Mouse (Mus musculus): ENCODE measurements around the gene Mboat7. TPM values are rescaled to one million over a fixed set of nuclear protein-coding genes. Genes with fewer than 3 reads are reported as not detected.
"Not testable (repeated sequence)": the region's sequence is repeated elsewhere in the genome, so short reads cannot be mapped to it uniquely, and the experiment has no call there.

The Mboat7 gene
- total RNA-seq (2021), result 100 to 1,000 TPM; 167 to 184 TPM
- long read RNA-seq, transcript Mboat7-201 (8 exons, 2,878 nt), result major isoform, 70 of 169 reads
- long read RNA-seq, transcript Mboat7-206 (2 exons, 795 nt), result minor isoform, 20 of 169 reads
- long read RNA-seq, partial matches to known transcripts, result 13 of 169 reads
- long read RNA-seq, other reads (novel, unspliced or antisense), result 66 of 169 reads

DNA sequence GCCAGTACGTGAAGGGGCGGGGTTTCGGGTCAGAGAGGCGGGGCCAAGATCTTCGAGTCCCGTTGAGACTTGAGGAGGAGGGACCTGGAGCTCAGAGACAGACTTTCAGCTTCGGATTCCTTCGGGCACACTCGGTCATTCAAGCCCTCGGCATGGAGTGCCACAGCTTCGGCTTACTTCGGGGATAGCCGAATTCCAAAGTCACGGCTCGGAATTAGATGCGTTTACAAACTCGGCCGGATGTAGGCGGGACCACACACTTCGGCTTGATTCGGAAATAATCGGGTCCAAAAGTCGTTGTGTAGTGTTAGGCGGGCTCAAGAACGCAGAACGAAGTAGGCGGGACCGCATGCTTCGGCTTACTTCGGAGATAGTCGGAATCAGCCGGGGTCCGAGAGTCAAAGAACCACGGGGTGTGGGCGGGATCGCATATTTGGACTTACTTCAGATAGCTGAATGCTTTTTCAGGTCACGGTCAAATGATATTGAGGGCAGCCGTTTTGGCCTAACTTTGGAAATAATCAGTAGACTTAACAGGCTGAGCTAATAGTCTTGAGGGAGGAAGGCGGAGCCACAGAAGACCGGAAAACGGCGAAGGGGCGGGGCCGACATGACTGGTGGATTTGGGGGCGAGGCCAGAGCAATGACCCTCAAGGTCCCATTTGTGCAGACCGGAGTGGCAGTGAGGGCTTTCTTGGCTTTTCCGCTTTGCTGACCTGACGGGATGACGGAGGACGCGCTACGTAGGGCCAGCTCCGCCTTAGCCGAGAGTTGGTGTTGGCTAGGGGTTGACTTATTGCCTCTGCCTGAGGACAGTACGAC is at the start of gene Mboat7:
Gene Mboat7, minus strand, starts transcription at position 537 of the 822 bp plus-strand sequence.
- peak; percentile 95 to 99 for DNase-seq (ENCODE audit: low spot score in 2 of 2)

DNA sequence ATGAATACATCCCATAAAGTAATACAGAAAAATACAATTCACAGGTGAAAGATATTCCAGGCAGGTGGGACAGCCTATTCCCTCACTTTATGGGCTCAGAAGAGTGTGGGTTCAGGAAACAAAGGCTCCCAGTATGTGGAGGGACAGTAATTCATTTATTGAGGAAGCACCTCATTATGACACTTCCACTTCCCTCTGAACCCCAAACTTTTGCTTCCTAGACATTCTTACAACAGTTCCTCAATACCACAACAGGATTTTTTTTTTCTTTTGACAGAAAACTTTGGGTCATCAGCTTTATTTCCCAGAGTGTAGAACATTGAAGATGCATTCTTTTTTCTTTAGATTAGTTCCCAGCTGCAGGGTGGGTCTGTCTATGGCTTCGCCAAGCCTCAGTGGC is 39.4 kb upstream of the Mboat7 start:
- not testable (repeated sequence) for DNase-seq (ENCODE audit: low spot score in 2 of 2)

DNA sequence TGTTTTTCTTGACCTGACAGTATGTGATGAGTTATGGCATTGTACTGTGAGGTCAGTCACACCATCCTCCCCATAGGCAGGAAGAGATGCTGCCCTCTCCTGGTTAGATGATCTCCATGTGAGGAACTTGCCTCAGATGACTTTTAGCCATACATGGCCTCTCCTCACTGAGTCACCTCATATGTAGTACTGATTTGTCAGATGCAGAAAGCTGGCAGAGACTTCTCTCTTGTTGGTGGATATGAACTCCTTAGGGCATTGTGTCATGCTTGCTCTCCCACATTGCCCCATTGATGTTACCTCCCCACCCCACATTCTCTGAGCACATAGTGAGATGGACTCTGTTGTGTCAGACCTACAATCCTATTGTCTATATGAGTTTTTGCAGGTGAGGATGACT is 32.1 kb upstream of the Mboat7 start:
- DNase-seq (ENCODE audit: low spot score in 2 of 2), result not testable (repeated sequence)

DNA sequence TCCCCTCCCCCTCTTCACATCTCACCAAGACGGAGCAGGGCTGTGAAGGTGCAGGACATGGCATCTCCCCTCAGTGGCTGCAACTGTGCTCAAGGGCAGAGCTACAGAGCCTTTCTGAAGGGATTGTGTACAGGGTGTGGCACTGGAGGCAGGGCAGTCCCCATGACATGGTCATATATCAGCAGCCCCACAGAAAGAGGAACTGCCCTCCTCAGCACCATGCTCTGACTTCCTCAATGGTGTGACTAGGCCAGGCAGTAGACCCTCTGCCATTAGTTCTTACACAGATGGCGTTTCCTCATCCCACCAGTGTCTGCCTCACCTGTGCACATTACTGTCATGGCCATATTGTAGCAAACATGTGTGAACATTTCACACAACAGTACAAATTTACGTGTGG is 26.9 kb upstream of the Mboat7 start, which contains the start of gene Pirb:
Gene Pirb, minus strand, starts transcription at position 124 of the 400 bp plus-strand sequence.
- DNase-seq (ENCODE audit: low spot score in 2 of 2), result peak in 1 of 2 experiments; percentile 0

DNA sequence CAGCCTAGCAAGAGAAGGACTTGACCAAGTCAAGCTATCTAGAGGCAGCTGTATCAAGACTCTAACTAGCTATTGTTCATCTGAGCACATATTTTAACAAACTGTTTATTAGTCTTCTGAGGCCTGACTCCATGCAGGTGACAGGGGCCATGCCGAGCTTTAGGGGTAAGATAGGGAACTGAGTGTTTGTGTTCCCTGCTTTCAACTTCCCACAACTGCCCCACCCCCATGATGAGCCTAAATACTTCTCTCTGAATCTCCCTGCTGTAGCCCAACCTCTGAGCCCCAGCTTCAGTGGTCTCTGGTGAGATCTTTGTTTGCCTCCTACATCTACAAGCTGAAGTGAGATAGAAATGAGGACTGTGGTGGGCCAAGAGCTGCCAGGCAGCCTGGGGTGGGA is 21.9 kb upstream of the Mboat7 start:
- DNase-seq (ENCODE audit: low spot score in 2 of 2), result no peak

DNA sequence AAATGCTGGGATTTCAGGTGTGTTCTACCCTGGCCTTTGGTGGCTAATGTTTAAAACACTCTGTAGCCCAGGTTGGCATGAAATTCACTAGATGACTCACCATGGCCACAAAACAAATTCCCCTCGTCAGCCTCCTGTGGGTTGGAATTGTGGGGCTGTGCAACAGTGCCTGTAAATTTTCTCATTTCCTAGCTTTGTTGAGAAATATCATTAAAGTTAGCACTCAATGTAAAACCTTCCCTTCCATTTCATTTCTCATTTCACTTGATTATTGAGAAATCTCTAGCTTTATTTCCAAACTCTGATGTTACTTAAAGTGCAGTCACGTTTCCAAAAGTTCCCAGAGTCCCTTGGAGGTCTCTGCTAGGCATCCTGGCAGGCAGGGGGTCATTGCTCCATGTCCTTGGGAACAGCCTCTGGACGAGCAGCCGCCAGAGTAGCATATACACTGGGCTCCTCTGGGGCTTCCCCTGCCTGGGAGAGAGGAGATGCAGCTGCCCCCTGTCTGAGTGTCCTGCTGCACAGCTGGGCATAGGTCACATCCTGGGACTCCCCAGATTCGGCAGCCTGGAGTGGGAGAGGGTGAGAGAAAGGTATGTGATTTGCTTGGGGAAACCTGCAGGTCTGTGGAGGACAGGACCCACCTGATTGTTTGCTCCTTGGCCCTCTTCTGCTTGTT is 19.1 kb upstream of the Mboat7 start:
- no peak for DNase-seq (ENCODE audit: low spot score in 2 of 2)

DNA sequence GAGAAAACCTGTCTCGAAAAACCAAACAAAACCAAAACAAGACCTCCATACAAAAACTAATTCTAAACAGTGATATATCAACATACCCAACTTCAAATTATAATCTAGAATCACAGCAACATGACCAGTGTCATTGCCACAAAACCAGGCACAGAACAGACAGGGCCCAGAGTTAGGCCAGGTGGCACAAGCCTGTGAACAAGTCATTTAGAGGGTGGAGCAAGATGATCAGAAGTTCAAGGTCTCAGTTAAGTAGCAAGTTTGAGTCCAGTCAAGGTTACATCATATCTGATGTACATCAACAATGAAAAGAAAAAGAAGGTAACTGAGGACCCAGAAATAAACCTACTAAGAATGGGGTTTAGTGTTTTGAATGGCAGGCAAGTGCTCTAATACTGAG is 15.7 kb upstream of the Mboat7 start:
- no peak for DNase-seq (ENCODE audit: low spot score in 2 of 2)

DNA sequence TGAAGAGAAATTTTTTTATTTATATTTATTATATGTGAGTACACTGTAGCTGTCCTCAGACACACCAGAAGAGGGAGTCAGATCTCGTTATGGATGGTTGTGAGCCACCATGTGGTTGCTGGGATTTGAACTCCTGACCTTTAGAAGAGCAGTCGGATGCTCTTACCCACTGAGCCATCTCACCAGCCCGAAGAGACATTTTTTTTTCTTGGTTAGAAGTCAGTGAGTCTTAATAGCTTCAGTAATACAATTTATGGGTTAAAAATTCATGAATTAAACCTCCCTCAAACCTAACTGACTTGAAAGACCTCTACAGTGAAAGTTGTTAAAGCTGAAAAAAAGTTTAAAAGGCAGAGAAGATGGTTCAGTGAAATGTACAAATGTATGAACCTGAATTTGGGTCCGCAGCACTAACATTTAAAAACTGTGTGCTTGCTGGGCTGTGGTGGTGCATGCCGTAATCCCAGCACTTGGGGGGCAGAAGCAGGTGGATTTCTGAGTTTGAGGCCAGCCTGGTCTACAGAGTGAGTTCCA is 15.2 kb upstream of the Mboat7 start:
- not testable (repeated sequence) for DNase-seq (ENCODE audit: low spot score in 2 of 2)

DNA sequence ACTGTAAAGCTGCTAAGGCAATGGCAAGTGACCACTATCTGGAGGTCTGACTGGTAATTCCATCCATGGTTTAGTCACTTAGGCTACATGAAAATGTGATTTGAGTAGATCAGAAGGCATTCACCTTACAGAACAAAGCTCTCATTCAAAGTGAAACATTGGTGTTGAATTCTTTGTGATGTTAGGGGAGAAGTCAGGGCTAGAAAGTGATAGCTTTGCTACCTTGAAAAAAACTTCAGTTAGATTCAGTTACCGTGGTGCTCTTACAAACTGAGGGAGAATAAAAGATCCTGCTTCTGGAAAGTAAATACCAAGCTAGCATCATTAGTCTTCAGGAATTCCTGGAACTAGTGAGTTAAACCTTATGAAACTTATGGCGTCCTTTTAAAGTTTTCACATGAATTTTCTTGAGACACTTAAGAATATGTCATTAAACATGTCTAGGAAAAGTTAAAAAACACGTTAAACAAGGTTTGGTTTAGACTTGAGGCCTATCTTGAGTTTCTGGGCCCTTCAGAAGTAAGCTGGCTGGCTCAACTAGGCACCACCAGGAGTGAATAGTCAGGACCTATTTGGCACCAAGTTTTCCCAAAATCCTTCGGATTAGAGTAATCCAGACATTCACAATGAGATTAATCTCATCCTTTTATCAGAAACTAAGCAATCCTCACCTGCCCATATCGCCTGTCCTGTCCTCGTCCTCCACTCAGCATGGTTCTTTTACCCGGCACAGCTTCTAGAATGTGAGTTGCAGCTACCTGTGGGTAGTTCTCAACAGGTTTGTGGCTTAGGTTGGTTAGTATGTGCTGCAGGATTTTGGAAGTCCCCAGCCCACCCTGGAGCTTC is 14.5 kb upstream of the Mboat7 start:
- no peak for DNase-seq (ENCODE audit: low spot score in 2 of 2)

DNA sequence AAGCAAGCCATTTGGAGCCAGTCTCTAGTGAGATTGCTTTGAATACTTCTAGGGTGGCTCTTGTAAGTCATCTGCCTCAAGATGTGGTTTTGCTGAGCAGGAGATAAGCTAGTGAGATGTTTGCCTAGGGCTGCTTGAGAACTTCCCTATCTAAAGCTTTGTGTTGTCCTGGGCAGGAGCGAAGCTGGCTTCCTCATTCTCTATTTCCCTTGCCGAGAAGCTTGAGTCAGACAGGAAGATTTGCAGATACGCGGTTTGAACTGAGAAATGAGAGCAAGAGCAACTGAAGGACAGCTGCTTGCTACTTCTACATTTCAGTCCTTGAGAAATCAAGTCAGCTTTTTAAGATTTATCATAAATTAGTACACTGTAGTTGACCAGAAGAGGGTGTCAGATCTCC is 13.7 kb upstream of the Mboat7 start:
- no peak for DNase-seq (ENCODE audit: low spot score in 2 of 2)

DNA sequence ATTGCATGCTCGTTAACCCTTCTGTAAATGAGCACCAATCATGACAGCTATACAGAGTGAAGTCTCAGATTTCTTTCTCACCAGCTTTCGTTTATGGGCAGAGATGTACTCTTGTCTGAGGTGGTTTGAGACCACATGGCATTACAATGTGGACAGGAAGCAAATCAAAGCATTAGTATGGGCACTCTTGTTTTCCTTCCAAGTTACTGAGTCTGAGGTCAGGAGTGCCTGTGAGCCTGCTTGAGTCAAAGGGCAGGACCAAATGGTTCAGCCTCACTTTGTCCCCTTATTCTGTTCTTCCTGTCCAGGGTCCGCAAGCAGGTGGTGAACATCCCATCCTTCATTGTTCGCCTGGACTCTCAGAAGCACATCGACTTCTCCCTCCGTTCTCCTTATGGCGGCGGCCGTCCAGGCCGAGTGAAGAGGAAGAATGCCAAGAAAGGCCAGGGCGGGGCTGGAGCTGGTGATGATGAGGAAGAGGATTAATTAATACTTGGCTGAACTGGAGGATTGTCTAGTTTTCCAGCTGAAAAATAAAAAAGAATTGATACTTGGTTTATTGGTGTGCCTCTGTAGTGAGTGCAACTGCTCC is 13.1 kb upstream of the Mboat7 start:
- DNase-seq (ENCODE audit: low spot score in 2 of 2), result no peak

DNA sequence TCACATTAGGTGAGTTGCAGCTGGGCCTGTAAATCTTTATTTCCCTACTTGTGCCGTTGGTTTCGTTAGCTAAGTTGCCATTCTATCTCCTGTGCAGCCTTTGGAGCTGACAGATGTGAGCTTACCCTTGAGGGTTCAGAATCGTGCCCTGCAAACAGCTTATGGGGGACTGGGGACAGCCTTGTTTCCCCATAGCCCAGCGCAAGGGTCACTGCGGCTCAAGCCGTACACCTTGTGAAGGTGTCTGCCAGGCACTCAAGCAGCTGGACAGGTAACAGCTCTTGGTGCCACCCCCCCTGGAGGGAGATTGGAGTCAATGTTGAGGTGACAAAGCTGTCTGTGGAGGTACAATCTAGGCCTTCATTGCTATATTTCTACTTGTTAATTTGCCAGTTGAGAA is 12.6 kb upstream of the Mboat7 start:
- no peak for DNase-seq (ENCODE audit: low spot score in 2 of 2)

DNA sequence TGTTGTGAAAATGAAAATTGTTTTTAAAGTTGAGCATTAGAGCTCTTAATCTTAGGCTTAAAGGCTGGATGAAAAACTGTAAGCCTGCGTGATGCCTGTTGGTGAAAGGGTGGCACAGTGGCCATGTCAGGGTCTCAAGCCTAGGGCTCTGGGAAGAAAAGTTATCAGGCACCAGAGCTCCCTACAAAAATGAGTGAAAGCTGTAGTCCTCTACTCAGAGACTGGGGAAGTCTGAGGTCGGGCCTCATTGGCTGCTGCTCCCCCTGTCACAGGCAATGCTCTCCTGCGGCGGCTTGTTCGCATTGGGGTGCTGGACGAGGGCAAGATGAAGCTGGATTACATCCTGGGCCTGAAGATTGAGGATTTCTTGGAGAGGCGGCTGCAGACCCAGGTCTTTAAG is 12.1 kb upstream of the Mboat7 start:
- DNase-seq (ENCODE audit: low spot score in 2 of 2), result not testable (repeated sequence)

DNA sequence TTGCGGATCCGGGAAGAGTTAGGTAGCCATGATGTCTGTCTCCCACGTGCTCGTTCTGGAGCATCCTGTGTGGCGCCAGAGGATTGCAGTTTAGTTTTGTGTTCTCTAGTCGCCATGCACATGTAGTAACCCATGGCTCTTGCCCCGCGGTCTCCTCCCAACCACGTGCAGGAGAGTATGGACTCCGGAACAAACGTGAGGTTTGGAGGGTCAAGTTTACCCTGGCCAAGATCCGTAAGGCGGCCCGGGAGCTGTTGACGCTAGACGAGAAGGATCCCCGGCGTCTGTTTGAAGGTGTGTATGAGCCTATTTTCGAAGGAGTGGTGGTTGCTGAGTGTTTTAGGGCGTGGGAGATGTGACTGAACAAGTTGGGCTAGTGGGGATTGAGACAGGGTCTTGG is 11.2 kb upstream of the Mboat7 start:
- DNase-seq (ENCODE audit: low spot score in 2 of 2), result no peak

DNA sequence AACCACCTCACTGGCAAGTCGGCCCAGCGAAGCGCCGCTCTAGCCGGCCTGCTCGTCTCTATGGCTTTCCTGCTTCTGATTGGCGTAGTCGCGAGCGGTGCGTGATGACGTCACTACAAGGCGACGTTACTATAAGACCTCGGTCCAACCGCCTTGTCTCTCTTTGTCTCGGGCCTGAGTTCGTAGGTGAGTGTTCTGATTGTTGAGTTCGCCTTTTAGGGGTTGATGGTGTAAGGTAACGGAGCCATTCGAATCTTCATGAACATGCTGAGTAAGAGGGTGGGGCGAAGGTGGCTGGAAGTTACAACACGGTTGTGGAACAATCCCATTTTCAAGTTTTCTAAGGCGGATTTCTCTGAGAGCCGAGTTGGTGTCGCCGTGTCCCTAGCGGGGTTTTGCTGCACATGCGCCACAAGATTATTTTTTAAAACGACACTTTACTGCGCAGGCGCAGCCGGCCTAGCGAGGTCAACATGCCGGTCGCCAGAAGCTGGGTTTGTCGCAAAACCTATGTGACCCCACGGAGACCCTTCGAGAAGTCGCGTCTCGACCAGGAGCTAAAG is 10.6 kb upstream of the Mboat7 start, which contains the start of gene Rps9:
Gene Rps9, plus strand, starts transcription at position 115 of the 563 bp plus-strand sequence.
- peak; percentile 94 to 99 for DNase-seq (ENCODE audit: low spot score in 2 of 2)

DNA sequence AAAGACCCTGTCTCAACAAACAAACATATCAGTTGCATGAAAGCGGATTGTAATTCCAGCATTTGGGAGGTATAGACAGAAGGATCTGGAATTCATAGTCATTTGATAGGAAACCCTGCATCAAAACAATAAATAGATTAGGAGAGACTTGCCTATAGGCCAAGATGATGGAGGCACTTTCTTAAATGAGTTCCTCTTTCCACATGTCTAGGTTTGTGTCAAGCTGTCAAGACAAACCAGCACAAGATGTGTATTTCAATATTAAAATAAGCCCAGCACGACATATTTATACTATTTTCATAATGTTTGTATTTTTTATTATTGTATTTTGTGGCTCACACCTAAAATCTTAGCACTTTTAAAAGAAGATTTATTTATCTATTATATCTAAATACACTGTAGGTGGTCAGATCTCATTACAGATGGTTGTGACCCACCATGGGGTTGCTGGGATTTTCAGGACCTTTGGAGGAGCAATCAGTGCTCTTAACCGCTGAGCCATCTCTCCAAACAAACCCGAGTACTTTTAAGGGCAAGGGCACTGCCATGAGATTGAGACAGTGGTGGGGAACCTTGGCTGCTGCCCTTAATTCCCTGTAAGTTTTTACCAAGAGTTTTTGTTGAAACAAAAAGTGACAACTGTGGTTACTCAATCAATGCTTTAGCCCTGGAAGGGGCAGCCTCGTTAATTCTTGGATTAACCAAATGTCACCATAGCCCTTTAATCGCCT is 10.0 kb upstream of the Mboat7 start:
- DNase-seq (ENCODE audit: low spot score in 2 of 2), result no peak

DNA sequence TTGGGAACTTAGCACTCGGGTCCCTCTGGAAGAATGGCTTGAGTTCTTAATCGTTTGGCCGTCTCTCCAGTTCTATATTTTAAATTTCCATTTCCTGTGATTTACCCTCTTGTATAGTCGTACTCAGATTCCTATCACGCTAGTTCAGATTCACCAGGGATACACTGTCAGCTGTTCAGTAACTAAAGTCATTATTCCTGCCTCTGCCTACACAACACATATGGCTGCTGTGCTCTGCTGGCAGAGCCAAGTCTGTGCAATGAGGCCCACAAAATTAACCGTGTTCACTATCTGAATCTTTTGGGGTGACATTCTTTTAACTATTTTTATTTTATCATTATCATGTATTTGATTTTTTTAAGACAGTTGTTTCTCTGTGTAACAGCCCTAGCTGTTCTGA is 5.1 kb upstream of the Mboat7 start:
- DNase-seq (ENCODE audit: low spot score in 2 of 2), result peak; percentile 36 to 72

DNA sequence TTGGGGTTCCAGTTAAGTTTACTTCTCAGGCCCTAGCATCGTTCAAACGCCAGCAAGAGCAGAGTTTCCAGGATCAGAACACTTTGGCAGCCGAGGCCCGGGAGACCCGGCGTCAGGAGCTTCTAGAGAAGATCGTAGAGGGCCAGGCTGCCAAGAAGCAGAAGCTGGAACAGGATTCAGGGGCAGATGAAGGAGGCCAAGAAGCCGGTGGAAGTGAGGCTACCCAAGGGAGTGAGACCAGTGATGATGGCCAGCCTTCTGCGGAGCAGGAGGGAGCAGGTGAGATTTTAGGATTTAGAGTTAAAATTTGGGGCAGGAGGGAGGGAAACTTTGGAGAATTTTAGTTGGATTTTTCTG is 1.6 kb upstream of the Mboat7 start:
- DNase-seq (ENCODE audit: low spot score in 2 of 2), result not testable (repeated sequence)
